Mouse (Mus musculus): ENCODE data around the gene Tgds.

- TF ChIP-seq POLR2A (IDR thresholded peaks at IDR 0.05; ENCODE audit: low read depth, low read length) (no peak), CTCF (IDR thresholded peaks at IDR 0.05; ENCODE audit: extremely low read depth, insufficient read depth, insufficient read length, insufficient replicate concordance) (no peak)
These were observed 46.7 kb upstream of the Tgds start for GRCm38 (mm10) chr14:118179251-118179650.

Data from spleen, adult 2 months (tissue).